Mouse (Mus musculus) kidney, postnatal 4 days (tissue): ENCODE measurements around the gene Adam12.

ENCODE experiments used
- DNase-seq, 2 experiments: peaks; one replicate each; pipeline ENCODE4 v3.0.0; 2021; ENCODE audit warnings: mixed read lengths in 2 of 2

Gene Adam12

DNA sequence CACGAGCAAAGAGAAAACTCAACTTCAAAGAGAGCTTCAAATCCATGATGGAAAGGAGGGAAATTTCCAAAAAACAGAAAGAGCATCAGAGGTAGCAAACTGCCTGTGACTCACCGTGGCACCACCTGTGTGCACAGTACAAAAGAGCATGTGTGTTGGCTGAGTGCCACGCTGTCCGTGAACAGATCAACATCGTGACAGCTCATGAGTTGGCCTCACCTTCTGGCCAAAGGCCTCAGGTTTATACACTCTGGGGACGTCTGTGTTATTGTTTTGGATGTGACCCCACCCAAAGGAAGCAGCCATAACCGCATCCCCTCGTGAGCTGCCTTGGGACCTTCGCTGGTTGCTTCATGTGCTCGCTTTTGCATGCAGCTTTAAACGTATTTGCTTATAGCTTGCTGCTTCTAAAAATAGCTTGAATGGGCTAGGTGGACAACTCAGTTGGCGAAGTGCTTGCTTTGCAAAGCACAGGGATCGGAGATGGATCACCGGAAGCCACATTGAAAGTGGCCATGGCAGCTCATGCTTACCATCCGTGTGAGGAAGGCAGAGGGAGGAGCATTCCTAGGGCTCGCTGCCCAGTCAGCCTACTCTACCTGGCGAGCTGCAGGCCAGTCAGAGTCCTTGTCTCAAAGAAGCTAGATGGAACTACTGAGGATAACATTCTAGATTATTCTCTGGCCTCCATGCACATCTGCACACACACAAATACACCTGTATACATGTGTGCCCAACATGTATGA lies 151.8 kb downstream of the Adam12 start:
- DNase-seq: peak in 1 of 2 experiments; percentile 8

DNA sequence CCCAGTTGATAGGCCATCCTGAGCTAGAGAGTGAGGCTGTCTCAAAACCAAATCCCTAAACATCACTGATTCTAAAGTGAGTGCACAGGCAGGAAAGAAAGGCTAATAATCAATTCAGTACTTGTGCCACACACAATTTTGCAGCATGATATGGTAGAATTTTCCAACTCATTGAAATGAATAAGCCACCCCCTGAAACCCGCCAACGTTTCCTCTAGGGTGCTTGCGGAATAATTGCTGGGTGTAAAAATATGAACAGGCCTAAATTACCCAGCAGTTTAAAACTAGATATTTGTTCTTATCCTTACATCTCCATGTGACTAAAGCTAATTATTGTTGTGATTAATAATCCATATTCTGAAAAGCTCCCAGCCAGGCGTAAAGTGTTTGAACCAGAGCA lies 154.3 kb downstream of the Adam12 start:
- no peak for DNase-seq

DNA sequence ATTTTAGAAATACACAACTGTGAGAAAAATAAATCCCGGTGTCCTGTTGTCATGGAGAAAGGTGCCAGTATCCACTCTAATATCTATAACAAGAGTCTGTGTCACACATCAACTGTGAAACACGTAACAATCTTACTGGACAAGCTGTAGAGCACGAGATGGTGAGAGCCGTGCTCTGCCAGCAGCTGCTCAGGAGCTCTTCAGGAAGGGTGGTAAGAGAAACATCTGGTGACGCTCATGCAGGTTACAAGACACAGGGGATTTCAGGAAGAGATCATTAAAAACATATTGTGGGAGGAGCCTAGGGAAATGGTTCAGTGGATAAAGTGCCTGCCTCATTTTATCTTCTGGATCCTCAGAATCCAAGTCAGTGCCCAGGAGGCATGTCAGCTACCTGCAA lies 158.9 kb downstream of the Adam12 start:
- DNase-seq: no peak

DNA sequence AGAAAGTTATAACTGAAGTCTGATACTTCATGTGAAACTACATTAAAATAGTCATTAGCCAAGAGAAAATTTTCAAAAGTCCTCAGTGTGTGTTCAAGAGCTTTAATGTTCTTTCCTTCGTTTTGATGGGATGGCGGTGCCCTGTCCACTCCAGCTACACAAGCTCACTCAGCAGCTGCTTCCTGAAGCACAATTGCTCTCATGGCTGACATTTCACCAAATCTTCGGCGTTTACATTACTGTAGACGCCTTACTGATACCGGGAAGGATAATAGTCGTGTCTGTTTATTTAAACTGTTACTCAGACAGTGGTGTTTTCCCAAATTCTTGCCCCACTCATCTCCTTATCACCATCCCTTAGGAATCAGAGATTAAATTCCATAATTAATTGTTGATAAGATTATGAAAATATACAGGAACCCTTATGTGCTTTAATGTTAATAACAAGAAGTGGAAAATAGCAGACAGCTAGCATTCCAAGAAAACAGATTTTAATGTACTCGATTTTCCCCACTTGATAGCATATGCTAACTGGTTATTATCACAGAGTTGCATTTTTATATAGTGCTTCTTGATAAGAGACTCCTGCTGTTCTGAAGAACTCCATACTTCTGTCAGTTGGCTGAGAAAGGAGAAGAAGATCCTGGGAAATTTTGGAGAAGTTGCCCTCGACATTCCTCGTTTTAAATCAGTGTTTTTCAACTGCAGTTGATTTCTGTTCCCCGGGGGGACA lies 160.6 kb downstream of the Adam12 start:
- DNase-seq: no peak

DNA sequence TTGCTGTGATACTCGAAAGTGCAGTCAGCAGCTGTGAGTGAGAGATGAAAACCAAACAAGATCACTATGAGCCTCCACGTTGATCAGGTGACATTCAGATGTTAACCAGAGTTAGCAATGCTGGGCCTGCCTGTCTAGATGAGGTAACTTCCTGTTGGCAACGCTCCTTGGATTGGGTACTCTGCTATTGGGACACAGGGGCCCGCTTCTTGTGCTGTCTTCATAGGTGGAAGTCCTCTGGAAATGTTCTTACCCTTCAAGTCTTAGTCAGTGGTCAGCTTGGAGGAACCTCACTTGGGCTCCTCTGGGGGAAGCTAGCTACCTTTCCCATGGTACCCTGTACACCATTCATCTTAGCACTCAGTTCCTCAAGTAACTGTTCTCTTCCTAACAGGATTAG lies 169.3 kb downstream of the Adam12 start:
- no peak for DNase-seq

DNA sequence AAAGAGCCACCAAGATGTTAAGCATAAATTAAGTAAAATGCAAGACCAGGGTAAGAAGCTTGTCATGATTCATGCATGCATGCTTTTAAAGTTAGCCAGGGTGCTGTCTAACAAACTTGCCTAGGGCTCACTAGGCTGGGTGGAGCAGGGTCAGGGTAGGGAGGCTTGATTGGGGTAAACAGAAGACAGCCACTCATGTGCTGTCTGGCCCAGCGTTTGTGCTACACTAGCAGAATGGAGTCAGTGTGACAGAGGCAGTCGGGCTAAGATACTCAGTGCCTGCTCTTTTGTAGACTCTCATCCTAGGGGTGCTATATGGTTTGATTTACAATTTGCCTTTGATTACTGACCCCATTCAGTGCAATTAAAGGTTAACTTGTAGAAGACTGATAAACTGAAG lies 179.5 kb downstream of the Adam12 start:
- DNase-seq: no peak

DNA sequence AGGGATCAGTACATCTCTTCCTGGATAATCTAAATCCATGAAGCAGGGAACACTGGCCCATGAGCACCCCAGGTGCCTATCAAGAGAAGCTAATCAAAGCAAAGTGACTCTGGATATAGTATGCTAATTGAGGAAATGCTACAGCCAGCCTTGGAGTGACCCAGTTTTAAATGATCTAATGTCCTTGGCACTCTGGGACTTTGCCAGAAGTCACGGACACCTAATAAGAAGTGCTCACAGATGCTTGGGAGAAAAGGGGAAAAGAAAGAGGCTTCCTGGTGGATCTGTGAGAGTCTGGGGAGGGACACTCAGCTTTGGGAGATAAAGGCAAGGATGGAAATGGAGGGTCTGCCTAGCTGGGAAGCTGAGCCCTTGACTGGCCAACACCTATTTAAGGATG lies 181.6 kb downstream of the Adam12 start:
- DNase-seq: no peak

DNA sequence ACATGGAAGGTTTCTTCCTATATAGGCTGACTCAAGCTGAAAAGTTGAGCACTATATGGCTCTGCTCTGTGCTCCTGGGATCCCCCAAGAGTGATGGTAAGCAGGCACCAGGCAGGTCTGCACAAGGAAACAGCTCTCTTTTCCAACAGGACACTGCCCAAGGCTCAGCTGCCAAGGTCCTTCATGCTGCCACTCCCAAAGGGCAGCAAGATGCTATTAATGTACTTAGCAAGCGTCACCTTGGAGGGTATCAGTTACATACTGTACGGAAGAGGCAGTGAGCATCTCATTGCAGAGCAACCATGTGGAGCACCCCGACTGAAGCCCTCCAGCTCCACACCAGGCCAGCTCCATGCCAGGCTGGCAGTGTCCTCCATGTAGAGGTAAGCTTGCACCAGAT lies 185.6 kb downstream of the Adam12 start:
- DNase-seq: no peak

DNA sequence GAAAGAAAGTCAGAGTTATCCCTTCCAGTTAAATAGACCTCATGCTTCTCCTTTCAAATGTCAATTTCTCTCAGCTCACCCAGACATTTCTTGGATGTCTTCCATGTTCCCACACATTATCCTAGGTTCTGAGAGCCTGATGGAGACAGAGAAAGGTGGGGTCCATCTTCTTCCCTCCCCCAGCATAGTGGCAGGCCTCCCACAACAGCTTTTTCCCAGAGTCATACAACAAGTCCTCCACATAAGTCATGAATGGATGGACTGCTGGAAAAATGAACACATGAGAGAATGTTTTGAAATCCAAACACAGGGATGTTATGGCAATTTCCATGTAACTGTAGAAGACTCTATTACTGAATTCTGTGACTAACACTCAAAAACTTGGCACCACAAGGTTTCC lies 188.4 kb downstream of the Adam12 start:
- DNase-seq: no peak

DNA sequence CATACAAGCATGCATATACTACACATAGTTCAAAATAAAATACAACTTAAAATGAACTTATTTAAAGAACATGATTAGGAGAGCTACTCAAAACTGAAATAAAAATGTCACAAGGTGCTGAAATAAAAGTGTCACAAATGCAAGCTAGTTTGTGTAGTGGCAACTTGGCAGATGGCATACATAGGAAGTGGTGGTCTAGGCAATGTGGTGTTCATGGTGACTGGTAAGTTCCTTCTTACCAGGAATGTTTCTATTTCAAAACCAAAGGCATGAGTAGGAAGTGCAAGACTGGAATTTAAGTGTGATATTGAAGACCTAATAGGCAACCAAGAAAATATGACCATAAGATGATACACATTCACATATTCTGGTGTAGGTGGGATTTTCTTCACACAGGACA lies 189.3 kb downstream of the Adam12 start:
- DNase-seq: no peak

DNA sequence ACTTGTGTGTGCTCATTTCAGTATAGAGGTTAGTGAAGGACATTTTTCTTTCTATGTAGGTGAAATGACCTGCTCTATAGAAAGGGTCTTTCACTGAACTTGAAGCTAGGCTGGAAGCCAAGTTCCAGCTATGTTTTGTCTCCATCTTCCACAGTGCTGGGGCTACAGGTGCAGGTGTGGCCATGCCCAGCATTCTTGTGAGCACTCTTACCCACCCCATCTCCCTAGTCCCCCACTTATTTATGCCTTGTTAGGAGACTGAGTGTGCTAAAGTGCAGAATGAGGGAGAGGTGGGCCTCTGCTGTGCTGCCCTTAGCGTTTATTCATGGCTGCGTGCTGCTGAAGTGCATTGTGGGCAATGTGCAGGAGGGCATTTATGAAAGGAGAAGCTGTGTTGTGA lies 198.0 kb downstream of the Adam12 start:
- no peak for DNase-seq

DNA sequence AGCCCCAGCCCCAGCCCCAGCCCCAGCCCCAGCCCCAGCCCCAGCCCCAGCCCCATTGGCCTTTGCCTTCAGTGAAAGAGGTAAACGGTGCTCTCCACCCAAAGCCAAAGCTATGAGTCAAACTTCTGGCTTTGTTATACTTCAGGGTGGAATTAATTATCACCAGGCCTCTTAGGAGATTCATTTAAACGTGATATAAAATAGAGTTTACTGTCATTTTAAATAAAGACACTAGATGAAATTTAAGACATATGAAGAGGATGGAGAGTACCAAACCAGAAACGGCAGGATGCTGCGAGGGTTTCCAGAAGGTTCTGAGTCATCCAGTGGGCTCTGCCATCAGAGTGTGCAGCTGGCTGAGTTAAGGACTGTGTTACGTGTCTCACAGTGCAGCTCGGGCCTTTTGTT lies 199.0 kb downstream of the Adam12 start:
- DNase-seq: no peak

DNA sequence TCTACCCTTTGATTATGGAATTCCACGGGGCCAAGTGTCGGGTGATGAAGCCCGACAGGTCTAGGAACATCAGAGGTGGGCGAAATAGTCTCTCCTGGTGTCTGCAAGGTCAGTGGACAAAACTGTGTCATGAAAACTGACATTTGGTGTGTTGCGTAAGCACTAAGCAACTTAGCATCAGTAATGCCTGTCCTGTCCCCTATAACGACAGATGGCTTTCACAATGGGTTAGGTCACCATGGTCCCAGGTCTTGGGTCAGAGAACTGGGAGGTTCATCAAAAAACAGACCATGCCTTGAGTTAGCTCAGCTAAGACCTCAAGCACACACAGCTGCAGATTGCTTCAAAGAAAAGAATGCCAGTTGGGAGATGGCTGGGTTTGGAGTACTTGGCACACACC lies 200.2 kb downstream of the Adam12 start:
- no peak for DNase-seq

DNA sequence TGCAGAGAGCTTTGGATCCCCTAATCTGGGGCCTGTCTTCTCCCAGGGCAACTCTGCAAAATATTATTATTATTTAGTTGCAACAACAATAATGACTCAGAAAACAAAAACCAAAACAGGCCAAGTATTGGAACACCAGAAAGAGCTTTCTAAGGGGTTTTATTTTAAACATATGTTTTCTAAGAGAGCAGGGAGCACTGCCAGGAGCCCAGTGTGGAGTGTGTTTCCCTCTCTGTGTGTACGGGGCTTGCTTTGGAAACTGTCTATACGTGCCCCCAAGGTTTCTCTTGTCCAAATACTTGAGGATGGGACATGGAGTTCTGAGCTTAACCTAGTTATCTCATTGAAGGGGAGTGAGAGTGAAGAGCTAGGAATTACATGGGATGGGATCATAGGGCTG lies 200.7 kb downstream of the Adam12 start:
- DNase-seq: no peak

DNA sequence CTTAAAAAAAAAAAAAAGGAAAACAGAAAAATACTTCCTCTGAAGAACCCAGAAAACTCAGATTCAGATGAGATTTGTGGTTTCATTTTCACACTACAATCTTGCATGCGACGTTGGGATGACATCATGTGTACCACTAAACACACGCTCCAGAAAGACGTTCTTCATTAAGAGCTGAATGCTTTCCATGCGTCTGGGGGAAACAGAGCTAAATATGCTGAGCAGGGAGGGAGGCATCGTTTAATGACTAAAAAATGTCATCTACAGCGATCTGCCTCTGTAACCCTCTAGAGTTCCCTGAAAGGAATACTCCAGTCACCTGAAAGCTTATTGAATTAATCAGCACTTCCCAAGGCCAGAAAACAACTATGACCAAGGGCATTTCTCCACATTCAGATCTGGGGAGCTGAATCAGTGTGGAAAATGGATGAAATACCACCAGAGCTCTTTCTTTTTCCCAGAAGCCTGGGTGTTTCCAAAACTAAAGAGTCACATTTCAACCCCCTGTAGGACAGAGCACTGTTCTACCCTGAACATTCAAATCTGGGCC lies 203.6 kb downstream of the Adam12 start:
- DNase-seq: no peak

DNA sequence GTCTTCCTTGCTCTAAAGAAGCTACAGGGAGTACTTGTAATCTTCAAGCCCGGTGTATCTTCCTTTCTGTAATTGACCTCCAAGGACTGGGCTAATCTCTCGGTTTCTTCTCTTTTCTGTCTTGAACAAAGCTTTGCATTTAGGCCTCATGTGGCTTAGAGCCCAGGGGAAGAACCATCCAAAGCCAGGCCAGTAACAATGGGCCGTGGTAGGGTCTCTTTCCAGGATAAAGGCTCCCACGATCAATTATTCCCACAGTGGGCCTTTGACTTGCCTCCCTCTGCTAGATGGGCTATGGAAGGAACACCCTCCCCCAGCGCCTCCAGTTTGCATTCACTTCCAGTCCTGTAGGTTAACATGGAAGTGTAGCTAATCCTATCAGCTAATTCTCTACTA lies 204.9 kb downstream of the Adam12 start:
- no peak for DNase-seq

DNA sequence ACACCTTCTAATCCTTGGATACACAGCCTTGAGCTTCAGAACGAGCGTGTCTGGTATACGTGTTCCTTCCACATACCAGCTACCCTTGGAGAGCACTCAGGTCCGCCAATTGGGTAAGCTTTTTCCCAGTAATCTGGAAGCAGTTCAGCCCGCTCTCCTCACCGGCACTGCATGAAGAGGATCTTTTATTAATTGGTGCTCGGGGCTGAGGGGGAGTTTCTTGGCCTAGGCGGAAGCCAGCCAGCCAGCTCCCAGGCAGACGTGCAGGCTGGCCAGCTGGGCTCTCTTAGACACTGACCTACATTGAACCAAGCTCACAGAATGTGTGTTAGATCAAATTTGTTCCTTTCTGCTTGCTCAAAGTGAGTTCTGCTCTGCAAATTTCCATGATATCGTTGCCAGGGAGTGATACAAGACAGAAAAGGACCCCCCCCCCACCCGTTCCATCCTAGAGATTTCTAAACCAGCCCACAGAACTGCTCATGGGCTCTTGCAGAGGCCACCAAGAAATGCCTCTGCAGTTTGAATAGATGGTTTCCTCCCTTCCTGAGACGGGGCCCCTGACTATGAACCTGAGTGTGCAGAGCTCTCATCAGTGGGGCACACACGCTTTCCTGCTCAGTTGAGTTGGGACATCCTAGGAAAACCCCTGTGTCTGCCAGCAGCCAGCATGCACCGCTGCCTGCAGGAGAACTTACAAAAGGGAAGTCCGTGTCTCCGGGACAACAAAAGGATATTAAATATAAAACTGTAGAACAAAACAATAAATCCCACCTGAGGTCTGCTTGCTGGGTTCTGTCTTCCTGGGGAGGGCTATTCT lies 205.5 kb downstream of the Adam12 start:
- peak; percentile 59 to 78 for DNase-seq

DNA sequence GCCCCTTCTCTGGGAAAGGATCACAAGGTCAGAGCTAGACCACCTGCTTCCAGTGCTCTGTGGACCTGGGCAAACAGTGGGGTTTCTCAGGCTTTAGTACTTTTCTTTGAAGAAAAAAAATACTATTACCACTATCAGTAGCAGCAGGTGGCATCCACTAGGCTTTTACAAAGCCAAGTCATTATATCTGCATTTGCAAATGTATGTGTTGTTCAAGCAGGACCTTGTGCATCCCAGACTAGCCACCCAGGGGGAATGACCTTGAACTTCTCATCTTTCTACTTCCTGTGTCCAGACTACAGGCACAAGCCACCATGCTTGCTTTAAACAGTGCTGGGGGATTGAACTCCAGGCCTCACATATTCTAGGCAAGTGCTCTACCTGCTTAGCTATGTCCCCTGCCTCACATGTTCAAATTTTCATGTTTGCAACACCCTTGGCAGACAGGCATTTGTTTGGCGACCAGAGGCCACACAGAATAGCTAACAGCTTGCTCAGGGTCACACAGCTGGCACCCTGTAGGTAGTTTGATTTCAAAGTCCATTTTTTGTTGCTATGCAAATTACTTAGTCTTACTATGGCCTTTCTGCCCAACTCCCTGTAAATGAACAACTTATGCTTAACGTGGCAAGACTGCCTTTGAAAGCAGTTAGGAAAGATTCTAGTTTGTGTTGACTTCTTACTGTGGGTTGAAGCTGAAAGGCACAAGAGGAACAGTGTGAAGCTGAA lies 209.6 kb downstream of the Adam12 start:
- DNase-seq: peak in 1 of 2 experiments; percentile 18

DNA sequence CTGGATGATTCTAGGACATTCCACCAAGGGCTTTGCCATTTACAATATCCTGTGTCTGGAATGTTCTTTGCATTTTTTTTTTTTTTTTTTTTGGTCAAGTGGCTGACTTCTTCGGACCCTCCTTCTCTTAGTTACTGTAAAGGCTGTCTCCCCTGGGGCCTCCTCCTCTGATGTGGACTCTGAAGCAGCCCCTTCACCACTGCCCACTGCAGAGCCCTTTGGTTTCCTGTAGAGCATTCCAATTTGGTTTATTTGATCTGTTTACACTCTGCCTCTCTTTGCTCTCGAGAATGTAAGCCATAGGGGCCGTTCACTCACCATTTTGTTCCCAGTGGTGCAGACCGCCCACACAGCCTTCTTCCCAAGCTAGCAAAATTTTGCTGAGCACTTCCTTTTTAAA lies 216.7 kb downstream of the Adam12 start:
- DNase-seq: no peak

DNA sequence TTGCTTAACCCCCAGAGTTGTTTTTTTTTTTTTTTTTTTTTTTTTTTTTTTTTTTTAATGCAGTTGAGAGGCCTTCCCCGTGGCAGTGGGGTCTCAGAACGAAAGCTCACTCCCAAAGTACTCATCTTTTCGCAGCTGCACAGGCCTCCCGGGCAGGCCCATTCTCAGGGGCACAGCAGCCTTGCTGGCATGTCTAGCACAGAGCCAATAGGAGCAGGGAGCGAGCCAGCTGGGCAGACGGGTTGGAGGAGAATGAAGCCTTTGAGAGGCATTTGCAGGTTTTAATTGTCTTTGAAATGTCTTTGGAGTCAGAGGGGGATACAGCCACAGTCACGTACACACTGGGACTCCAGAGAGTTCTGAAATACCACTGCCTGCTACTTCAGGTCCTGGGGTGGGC lies 217.2 kb downstream of the Adam12 start:
- DNase-seq: no peak

DNA sequence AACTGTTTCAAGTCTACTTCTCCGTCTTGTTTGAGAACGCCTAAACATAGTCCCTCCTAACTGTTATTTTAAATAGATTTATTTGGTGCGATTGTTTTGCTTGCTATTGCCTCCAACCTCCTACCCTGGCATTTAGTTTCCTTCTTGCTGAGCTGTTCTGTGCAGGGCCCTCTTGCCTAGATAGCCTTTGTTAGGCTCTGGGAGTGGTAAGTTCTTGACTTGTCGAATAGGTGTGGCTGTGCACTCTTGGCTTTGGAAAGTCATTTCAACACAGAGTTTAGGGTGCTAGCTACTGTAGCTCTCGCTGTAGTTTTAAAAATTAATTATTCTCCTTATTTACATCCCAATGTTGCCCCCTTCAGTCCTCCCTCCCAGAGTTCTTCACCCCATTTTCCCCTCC lies 222.8 kb downstream of the Adam12 start:
- no peak for DNase-seq

DNA sequence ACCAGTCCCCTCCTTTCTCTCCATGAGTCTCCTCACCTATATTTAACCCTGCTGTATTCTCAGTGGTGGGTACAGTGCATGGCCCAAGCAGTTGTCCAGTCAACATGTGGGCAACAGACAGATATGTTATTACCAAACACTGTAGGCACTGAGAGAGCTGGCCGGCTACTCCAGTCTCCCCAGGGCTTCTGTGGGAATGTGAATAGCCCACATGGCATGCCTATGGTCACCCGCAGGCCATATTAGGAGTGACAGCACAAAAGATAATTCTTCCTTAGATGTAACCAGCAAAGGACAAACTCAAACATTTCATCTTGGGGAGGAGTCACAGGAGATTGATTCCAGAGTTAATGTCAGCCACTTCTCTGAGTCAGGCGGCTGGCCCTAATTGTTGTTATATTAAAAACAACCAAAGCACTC lies 224.0 kb downstream of the Adam12 start:
- no peak for DNase-seq

DNA sequence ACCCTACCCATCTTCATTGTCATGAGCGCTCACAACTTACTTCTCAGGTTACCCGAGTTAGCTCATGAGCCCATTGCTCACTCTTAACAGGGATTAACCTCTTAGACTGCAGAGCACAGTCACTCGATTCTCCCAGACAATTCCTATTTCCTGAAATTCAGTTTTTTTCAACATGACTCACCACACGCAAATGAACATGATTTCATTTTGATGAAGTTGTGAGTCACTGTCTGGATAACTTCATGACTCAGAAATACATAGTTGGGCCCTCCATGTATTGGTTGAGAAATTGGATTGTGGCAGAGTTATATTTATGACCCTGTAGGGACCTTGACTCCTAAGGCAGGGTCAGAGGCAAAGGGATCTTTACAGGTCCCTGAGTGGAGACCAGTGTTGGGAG lies 230.4 kb downstream of the Adam12 start:
- DNase-seq: no peak
